ENCODE assay signal across 13 mouse cellular contexts in genomic region chr5:36720710-36721375, GRCm38 (mm10). TPM values are rescaled to one million over a fixed set of nuclear protein-coding genes. Genes with fewer than 3 reads are reported as not detected.
DNase-seq lines count a peak whose midpoint lies in the region; ATAC-seq and TF ChIP-seq lines count a peak whose summit lies in the region.
"Had no signal": no experiment of that assay in that cellular context is flagged by ENCODE, and none has a peak within 500 bp of the region (broad histone marks: within the 10 kb centered on the region; RNA-seq: fewer than 3 reads in every experiment).

No protein-coding gene starts in this region.

- H3K27ac ChIP-seq in liver, postnatal 0 days (ENCODE audit: low read depth) = peak overlapping the region; percentile 90
- H3K27ac ChIP-seq: left cerebral cortex, adult 2 months had no signal

- TF ChIP-seq CTCF in liver, postnatal 0 days (IDR thresholded peaks at IDR 0.05; ENCODE audit: low read depth) = no peak

- H3K36me3 ChIP-seq in liver, postnatal 0 days (replicated peaks; ENCODE audit: insufficient read depth, low read length) = no peaks in the 10 kb centered on the region

- peaks cover 60% of the 10 kb centered on the region for H3K4me1 ChIP-seq in liver, postnatal 0 days (ENCODE audit: insufficient read depth)

- 40% methylated on average over 5 of the region's 5 CpGs for WGBS in liver, postnatal 0 days (ENCODE audit: insufficient replicate concordance)

- peak; percentile 95 for TF ChIP-seq EP300 in liver, postnatal 0 days (IDR thresholded peaks at IDR 0.05; ENCODE audit: low read depth)

- no peaks in the 10 kb centered on the region for H3K9me3 ChIP-seq in liver, postnatal 0 days (ENCODE audit: low read length)

- peak; percentile 89 for ATAC-seq in erythroblast, adult 5-6 weeks (replicated peaks; ENCODE audit: low FRiP score, poor library complexity, severe bottlenecking)
- ATAC-seq in liver, postnatal 0 days = peak; percentile 84

- H3K4me2 ChIP-seq in liver, postnatal 0 days (ENCODE audit: low read depth, low read length) = peak overlapping the region; percentile 61

- H3K27me3 ChIP-seq in liver, postnatal 0 days (ENCODE audit: insufficient read depth, low read length) = no peaks in the 10 kb centered on the region

- H3K9ac ChIP-seq in liver, postnatal 0 days (replicated peaks) = peak overlapping the region; percentile 46

- peak; percentile 35 for DNase-seq in right cerebral cortex, adult 18-20 months
- no peak for DNase-seq in right cerebral cortex, adult 2 months (ENCODE audit: low spot score in 2 of 2)
- peak; percentile 75 for DNase-seq in liver, postnatal 0 days
- no peak for DNase-seq in natural killer cell, adult 2 months (ENCODE audit: low spot score in 2 of 2)
- no peak for DNase-seq in layer of hippocampus, adult 8-10 months (ENCODE audit: low spot score in 2 of 2)
- no peak for DNase-seq in urinary bladder, adult 2 months (ENCODE audit: low spot score)
- no peak for DNase-seq in lung, postnatal 10 days
- DNase-seq: cerebellum, postnatal 36 days; gastrocnemius, postnatal 36 days; kidney, adult 11 months; thymus, adult 18-20 months had no signal

- peak overlapping the region; percentile 17; the same call in 1 of the 2 replicates for H3K4me3 ChIP-seq in liver, postnatal 0 days (ENCODE audit: low read depth, low read length)
- H3K4me3 ChIP-seq: left cerebral cortex, adult 2 months had no signal

RNA-seq across cellular contexts. Expression of gene D5Ertd579e, which starts 25.0 kb away (rescaled TPM):
- total RNA-seq in erythroblast, adult 5-6 weeks (2015; ENCODE audit: low replicate concordance) = 121 and 122 TPM in 2 replicates
- total RNA-seq in erythroblast, adult 5-6 weeks (2017; ENCODE audit: low replicate concordance) = 221 and 226 TPM in 2 replicates
- 15.9 and 18.5 TPM in 2 replicates for polyA plus RNA-seq in liver, postnatal 0 days (2015; fragmentation: Nextera tagmentation; extraction: Ambion mirVana)
- total RNA-seq in layer of hippocampus, adult 8-10 months (2022) = 100 to 1,000 TPM in 1 of 4 experiments, 10 to 100 TPM in 3; 92.0 to 121 (median 95.2) TPM
- 27.9 and 35.3 TPM in 2 replicates for polyA plus RNA-seq in urinary bladder, adult 2 months (2012; rRNA removed)

RNA-seq across cellular contexts. Expression of gene Bloc1s4, which starts 27.6 kb away (rescaled TPM):
- total RNA-seq in erythroblast, adult 5-6 weeks (2015; ENCODE audit: low replicate concordance) = 2.3 TPM in 2 replicates
- 8.3 and 10.0 TPM in 2 replicates for total RNA-seq in erythroblast, adult 5-6 weeks (2017; ENCODE audit: low replicate concordance)
- polyA plus RNA-seq in liver, postnatal 0 days (2015; fragmentation: Nextera tagmentation; extraction: Ambion mirVana) = 14.6 and 17.9 TPM in 2 replicates
- total RNA-seq in layer of hippocampus, adult 8-10 months (2022) = 10 to 100 TPM; 14.4 to 21.4 (median 18.5) TPM
- polyA plus RNA-seq in urinary bladder, adult 2 months (2012; rRNA removed) = 19.0 and 26.2 TPM in 2 replicates

Comparison
In these comparisons a context has a peak if more than half of its experiments do, and no peak if none do; other contexts are left out.
1. DNase-seq: peak in right cerebral cortex, adult 18-20 months (single experiment) and liver, postnatal 0 days (single experiment); none in right cerebral cortex, adult 2 months (0 of 2), natural killer cell, adult 2 months (0 of 2), layer of hippocampus, adult 8-10 months (0 of 2), urinary bladder, adult 2 months (single experiment) and lung, postnatal 10 days (single experiment).